Mouse (Mus musculus): ENCODE results near the gene Uroc1.

- no peak for TF ChIP-seq CTCF (IDR thresholded peaks at IDR 0.05; ENCODE audit: borderline replicate concordance, extremely low read depth, insufficient read depth, insufficient read length)
- no peak for TF ChIP-seq POLR2A (IDR thresholded peaks at IDR 0.05; ENCODE audit: borderline replicate concordance, extremely low read depth, insufficient read depth, insufficient read length, poor library complexity, severe bottlenecking)
Measured at GRCm38 (mm10) chr6:90315961-90316360, 17.1 kb upstream of the Uroc1 start.

Data from brain, embryonic 14.5 days (tissue).